Mouse (Mus musculus) pancreas, adult 10 weeks (tissue): ENCODE measurements around the gene Olfr532. TPM values are rescaled to one million over a fixed set of nuclear protein-coding genes. Genes with fewer than 3 reads are reported as not detected.

Experiments
- polyA plus RNA-seq: library from polyadenylated mRNA; stranded (reverse); fragments of 350-450 nt; fragmentation: Illumina TruSeq; extraction: RNeasy Lipid Tissue Mini Kit (QIAGEN cat#74804); gene quantifications from one replicate; pipeline ENCODE4 v1.2.3, GENCODE M21; 2015; ENCODE audit warnings: low read depth, low replicate concordance; ENCODE audit not compliant: insufficient read depth

Olfr532 gene
- not detected for polyA plus RNA-seq

DNA sequence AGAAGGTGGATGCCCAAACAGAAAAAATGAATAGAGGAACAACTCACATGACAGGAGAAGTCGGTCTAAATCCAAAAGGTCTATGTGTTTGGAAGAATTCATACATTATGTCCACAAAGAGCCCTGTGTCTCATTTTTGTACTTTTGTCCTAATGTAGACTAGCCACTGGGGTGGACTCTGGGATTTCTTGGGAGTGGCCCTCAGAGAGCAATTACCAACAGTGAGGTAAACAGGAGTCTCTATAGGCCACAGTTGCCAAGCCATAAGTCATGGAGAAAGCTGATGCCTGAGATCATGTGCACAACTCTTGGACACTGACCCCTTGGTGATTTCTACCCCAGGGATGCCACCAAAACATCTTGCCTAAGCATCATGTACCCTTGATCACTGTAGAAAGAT lies at the start of gene Olfr532:
Olfr532 (minus strand) TSS at position 101 of the 400 bp plus-strand sequence.

DNA sequence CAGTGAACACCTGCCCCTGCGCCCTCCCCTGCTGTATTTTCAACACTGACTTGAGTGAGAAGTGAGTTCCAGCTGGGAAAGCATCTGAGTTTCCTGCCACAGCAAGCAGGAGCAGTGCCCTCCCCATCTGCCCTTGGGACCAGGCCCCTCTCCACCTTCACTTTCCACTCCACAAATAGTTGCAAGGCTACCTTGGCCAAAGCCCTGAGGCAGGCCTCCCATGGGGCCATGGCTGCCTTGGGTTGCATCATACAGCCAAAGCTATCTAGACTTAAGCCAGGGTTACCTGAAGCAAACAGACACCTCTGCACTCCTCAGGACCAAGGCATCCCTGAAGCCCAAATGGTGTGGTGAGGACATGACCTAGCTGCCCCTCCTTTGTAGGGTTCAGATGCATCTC lies 41.6 kb upstream of the Olfr532 start, which contains the start of gene Olfr533:
Olfr533 (plus strand) TSS at position 301 of the 400 bp plus-strand sequence.

DNA sequence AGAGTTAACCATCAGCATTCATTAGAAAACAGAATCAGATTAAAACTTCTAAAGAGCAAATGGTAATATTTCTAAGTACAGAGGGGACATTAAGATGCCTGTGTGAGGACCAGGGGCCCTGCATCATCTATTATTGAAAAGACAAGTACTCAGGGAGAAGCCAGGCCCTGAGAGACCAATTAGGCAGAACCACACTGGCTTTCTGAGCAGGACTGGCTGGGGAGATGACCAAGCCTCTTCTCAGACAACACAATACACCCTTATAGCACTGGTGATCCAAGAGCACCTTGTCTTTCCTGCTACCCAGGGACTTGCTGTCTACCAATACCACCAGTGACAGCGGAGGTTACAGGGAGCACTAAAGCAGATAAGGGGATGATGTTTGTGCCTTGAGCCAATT lies 18.6 kb downstream of the Olfr532 start, which contains the start of gene Olfr531:
Olfr531 (minus strand) TSS at position 101 of the 400 bp plus-strand sequence.

DNA sequence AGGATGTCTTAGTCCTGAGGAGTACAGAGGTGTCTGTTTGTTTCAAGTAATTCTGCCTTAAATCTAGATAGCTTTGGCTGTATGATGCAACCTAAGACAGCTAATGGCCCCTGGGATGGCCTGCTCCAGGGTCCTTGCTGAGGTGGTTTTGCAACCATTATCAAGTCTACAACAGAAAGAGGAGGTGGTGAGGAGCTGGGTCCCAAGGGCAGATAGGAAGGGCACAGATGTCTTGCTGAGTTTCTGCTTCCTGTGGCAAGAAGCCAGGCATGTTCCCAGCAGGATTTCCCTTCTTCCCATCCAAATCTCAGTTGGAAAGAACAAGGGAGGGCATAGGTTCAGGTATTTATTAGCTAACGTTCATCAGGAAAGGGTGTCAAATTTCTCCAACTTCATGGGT lies 45.2 kb downstream of the Olfr532 start, which contains the start of gene Olfr530:
Olfr530 (minus strand) TSS at position 101 of the 400 bp plus-strand sequence.

Other genes starting within 250 kb of the Olfr532 start
- gene Olfr523, start 248.4 kb downstream of the Olfr532 start, polyA plus RNA-seq, result not detected
- gene Olfr524, start 215.7 kb downstream of the Olfr532 start, polyA plus RNA-seq, result not detected
- gene Cd163l1, start 203.4 kb downstream of the Olfr532 start, polyA plus RNA-seq, result not detected
- gene 5830411N06Rik, start 174.4 kb downstream of the Olfr532 start, polyA plus RNA-seq, result not detected
- not detected for gene Olfr525, start 100.8 kb downstream of the Olfr532 start, polyA plus RNA-seq
- not detected for gene Olfr527, start 87.6 kb downstream of the Olfr532 start, polyA plus RNA-seq
- not detected for gene Olfr60, start 60.0 kb downstream of the Olfr532 start, polyA plus RNA-seq
- gene Olfr530, start 45.3 kb downstream of the Olfr532 start, polyA plus RNA-seq, result not detected
- gene Olfr531, start 18.7 kb downstream of the Olfr532 start, polyA plus RNA-seq, result not detected
- gene Olfr533, start 41.7 kb upstream of the Olfr532 start, polyA plus RNA-seq, result not detected
- gene Olfr535, start 62.6 kb upstream of the Olfr532 start, polyA plus RNA-seq, result not detected
- not detected for gene Olfr536, start 85.8 kb upstream of the Olfr532 start, polyA plus RNA-seq
- gene Olfr538, start 146.2 kb upstream of the Olfr532 start, polyA plus RNA-seq, result not detected
- gene Olfr46, start 179.6 kb upstream of the Olfr532 start, polyA plus RNA-seq, result not detected
- not detected for gene Olfr61, start 207.3 kb upstream of the Olfr532 start, polyA plus RNA-seq
- not detected for gene Olfr53, start 224.8 kb upstream of the Olfr532 start, polyA plus RNA-seq
- not detected for gene Olfr539, start 238.3 kb upstream of the Olfr532 start, polyA plus RNA-seq